9 mouse cellular contexts compared by ENCODE assay signal in genomic region chr9:67573683-67573979, GRCm38 (mm10). TPM values are rescaled to one million over a fixed set of nuclear protein-coding genes. Genes with fewer than 3 reads are reported as not detected.
A peak's percentile ranks its signal among the peaks of the same experiment; 100 is the strongest.
DNase-seq lines count a peak whose midpoint lies in the region; ATAC-seq lines count a peak whose summit lies in the region.
"Had no signal": no experiment of that assay in that cellular context is flagged by ENCODE, and none has a peak within 500 bp of the region (broad histone marks: within the 10 kb centered on the region; RNA-seq: fewer than 3 reads in every experiment).

No protein-coding gene starts in this region.

- no peaks in the 10 kb centered on the region for H3K36me3 ChIP-seq in heart, embryonic 13.5 days
- H3K36me3 ChIP-seq in forebrain, embryonic 13.5 days (ENCODE audit: poor library complexity, severe bottlenecking), result no peaks in the 10 kb centered on the region
- H3K36me3 ChIP-seq in limb, embryonic 13.5 days, result no peaks in the 10 kb centered on the region

- H3K27me3 ChIP-seq in heart, embryonic 13.5 days (replicated peaks), result no peaks in the 10 kb centered on the region
- no peaks in the 10 kb centered on the region for H3K27me3 ChIP-seq in forebrain, embryonic 13.5 days
- H3K27me3 ChIP-seq in limb, embryonic 13.5 days, result no peaks in the 10 kb centered on the region

- no peaks in the 10 kb centered on the region for H3K9me3 ChIP-seq in heart, embryonic 13.5 days
- no peaks in the 10 kb centered on the region for H3K9me3 ChIP-seq in forebrain, embryonic 13.5 days (replicated peaks)
- no peaks in the 10 kb centered on the region for H3K9me3 ChIP-seq in limb, embryonic 13.5 days

- no peak overlapping the region for H3K4me3 ChIP-seq in heart, embryonic 13.5 days
- no peak overlapping the region for H3K4me3 ChIP-seq in forebrain, embryonic 13.5 days
- H3K4me3 ChIP-seq in limb, embryonic 13.5 days, result no peak overlapping the region

- H3K9ac ChIP-seq in heart, embryonic 13.5 days, result peak overlapping the region; percentile 34; the same call in 1 of the 2 replicates
- H3K9ac ChIP-seq in forebrain, embryonic 13.5 days, result 0 out of 2 replicates have a peak overlapping the region, but pooled peaks have one; percentile 27
- H3K9ac ChIP-seq in limb, embryonic 13.5 days, result no peak overlapping the region

- no peak for ATAC-seq in heart, embryonic 13.5 days (ENCODE audit: extremely low read depth, insufficient number of reproducible peaks, low FRiP score, low TSS enrichment)
- no peak; the same call in 1 of the 2 replicates for ATAC-seq in forebrain, embryonic 13.5 days
- ATAC-seq in limb, embryonic 13.5 days (ENCODE audit: low FRiP score, low read depth), result no peak
- ATAC-seq in CD4-positive, CD25-positive, alpha-beta regulatory T cell, adult 4 months, result no peak

- DNase-seq in heart, postnatal 14 days, result no peak
- peak; percentile 8 for DNase-seq in NIH3T3 (ENCODE audit: low read depth)
- DNase-seq in Muller cell, postnatal 12 days (ENCODE audit: inconsistent ontology term), result no peak
- no peak for DNase-seq in cerebellum, adult 11 months
- DNase-seq: adrenal gland, postnatal 25 days had no signal

- H3K27ac ChIP-seq in heart, embryonic 13.5 days (replicated peaks), result peak overlapping the region; percentile 79
- no peak overlapping the region for H3K27ac ChIP-seq in forebrain, embryonic 13.5 days
- H3K27ac ChIP-seq in limb, embryonic 13.5 days, result peak overlapping the region; percentile 15; the same call in 1 of the 2 replicates

- H3K4me2 ChIP-seq in heart, embryonic 13.5 days, result peak overlapping the region; percentile 45
- peak overlapping the region; percentile 17; the same call in 1 of the 2 replicates for H3K4me2 ChIP-seq in forebrain, embryonic 13.5 days
- no peak overlapping the region for H3K4me2 ChIP-seq in limb, embryonic 13.5 days (replicated peaks)

- 38% methylated on average over 3 of the region's 3 CpGs for WGBS in heart, embryonic 13.5 days
- 37% methylated on average over 3 of the region's 3 CpGs for WGBS in forebrain, embryonic 13.5 days
- WGBS in limb, embryonic 13.5 days, result 48% methylated on average over 3 of the region's 3 CpGs

- H3K4me1 ChIP-seq in heart, embryonic 13.5 days, result peaks cover 54% of the 10 kb centered on the region
- H3K4me1 ChIP-seq in forebrain, embryonic 13.5 days, result peaks cover 20% of the 10 kb centered on the region
- H3K4me1 ChIP-seq in limb, embryonic 13.5 days, result peaks cover 23% of the 10 kb centered on the region

- intact Hi-C loops in heart, postnatal 14 days (cut with DNase I), result no loop called here

RNA-seq across cellular contexts. Expression of gene Tln2, which starts 14.1 kb away (rescaled TPM):
- 55.3 and 58.2 TPM in 2 replicates for polyA plus RNA-seq in heart, embryonic 13.5 days (2015; fragmentation: Nextera tagmentation; extraction: Ambion mirVana)
- 10 to 100 TPM; 77.2 to 87.0 TPM for total RNA-seq in heart, postnatal 14 days (2021)
- polyA plus RNA-seq in forebrain, embryonic 13.5 days (2015; fragmentation: Nextera tagmentation; extraction: Ambion mirVana), result 18.5 and 20.0 TPM in 2 replicates
- 44.5 and 47.6 TPM in 2 replicates for polyA plus RNA-seq in limb, embryonic 13.5 days (2015; fragmentation: Nextera tagmentation; extraction: Ambion mirVana)
- polyA plus RNA-seq in CD4-positive, CD25-positive, alpha-beta regulatory T cell, adult 4 months (2017; shearing (Covaris generic)), result under 1 TPM in 1 of 2 experiments, not detected in 1; 0.22 TPM

Comparison
In these comparisons a context has a peak if more than half of its experiments do, and no peak if none do; other contexts are left out.
1. RNA of gene Tln2, which starts 14.1 kb away (polyA plus RNA-seq): 55.3 to 58.2 TPM in heart, embryonic 13.5 days, 44.5 to 47.6 TPM in limb, embryonic 13.5 days and 18.5 to 20.0 TPM in forebrain, embryonic 13.5 days; 0.22 TPM in CD4-positive, CD25-positive, alpha-beta regulatory T cell, adult 4 months; every median in the first group is over 10 times any median in the second.